Comparison of ENCODE assay signal across 15 mouse cellular contexts in the genomic region with DNA sequence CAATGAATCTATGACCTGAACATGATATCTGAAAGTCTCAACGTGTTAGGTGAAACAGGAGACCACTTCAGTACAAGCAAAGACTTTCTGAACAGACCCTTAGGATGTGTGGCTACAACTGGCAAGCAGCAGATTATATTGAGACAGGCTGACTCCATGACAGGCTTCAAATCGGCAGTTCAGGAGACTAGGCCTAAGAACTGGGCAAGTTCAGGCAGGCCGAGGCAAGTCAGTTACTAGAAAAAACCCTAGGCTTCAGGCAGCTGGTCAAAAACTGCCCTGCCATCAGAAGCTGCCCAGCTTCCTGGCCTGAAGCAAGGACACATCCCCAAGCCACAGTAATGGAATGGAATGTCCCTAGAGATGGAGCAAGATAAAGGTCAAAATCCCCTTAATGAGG.
"Had no signal": no experiment of that assay in that cellular context is flagged by ENCODE, and none has a peak within 500 bp of the region (broad histone marks: within the 10 kb centered on the region; RNA-seq: fewer than 3 reads in every experiment).

No protein-coding gene starts in this region.

- H3K27ac ChIP-seq: liver, embryonic 14.5 days; midbrain, embryonic 10.5 days; midbrain, embryonic 13.5 days; midbrain, embryonic 15.5 days; neural tube, embryonic 12.5 days; stomach, embryonic 15.5 days; stomach, postnatal 0 days had no signal

- H3K9ac ChIP-seq: liver, embryonic 14.5 days; lung, embryonic 14.5 days; midbrain, embryonic 13.5 days; midbrain, embryonic 15.5 days; neural tube, embryonic 12.5 days; stomach, embryonic 15.5 days had no signal

- H3K4me3 ChIP-seq: midbrain, embryonic 10.5 days; midbrain, embryonic 13.5 days; midbrain, embryonic 15.5 days; neural tube, embryonic 12.5 days; stomach, embryonic 15.5 days had no signal

- ATAC-seq: midbrain, embryonic 13.5 days; midbrain, embryonic 15.5 days had no signal

- H3K27me3 ChIP-seq: midbrain, embryonic 13.5 days; midbrain, embryonic 15.5 days; neural tube, embryonic 12.5 days; stomach, embryonic 15.5 days had no signal

- H3K36me3 ChIP-seq: midbrain, embryonic 10.5 days; midbrain, embryonic 13.5 days; midbrain, embryonic 15.5 days; neural tube, embryonic 12.5 days; stomach, embryonic 15.5 days had no signal

- DNase-seq: lung, adult 18-20 months; lung, embryonic 14.5 days; lung, postnatal 10 days; lung, postnatal 4 days; right cerebral cortex, postnatal 14 days; thymus, adult 2 months; thymus, postnatal 25 days; thymus, postnatal 4 days had no signal

- H3K4me1 ChIP-seq: midbrain, embryonic 10.5 days; midbrain, embryonic 13.5 days; midbrain, embryonic 15.5 days; neural tube, embryonic 12.5 days; stomach, embryonic 15.5 days had no signal

- H3K4me2 ChIP-seq: lung, embryonic 14.5 days; midbrain, embryonic 13.5 days; midbrain, embryonic 15.5 days; neural tube, embryonic 12.5 days; stomach, embryonic 15.5 days had no signal

- H3K9me3 ChIP-seq: midbrain, embryonic 10.5 days; midbrain, embryonic 13.5 days; midbrain, embryonic 15.5 days; neural tube, embryonic 12.5 days; stomach, embryonic 15.5 days had no signal
